Mouse (Mus musculus): ENCODE results near the gene Lysmd2.

DNA sequence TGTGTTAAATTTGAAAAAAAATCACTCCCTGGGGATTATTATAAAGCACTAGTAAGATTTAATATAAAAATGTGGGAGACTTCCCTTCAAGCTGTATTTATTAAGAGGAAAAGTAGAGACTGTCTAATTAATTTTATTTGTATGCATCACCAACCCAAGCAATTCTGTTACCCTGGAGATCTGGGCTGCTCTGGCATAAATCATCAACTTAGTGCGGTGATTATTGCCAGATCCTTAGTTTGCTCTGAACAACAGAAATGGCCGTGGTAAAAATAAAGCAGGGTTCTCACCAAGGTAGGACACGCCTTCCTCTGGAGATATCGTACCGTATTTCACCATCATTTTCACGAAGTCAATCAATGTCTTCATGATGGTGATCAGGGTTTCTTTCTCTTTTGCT, 39.8 kb downstream of the Lysmd2 start:
- TF ChIP-seq GATA1 (IDR thresholded peaks at IDR 0.05; ENCODE audit: borderline replicate concordance, low read length) = no peak
- TF ChIP-seq FLI1 (IDR thresholded peaks at IDR 0.05; ENCODE audit: low read length) = no peak
